Mouse (Mus musculus) urinary bladder, adult 18-20 months (tissue): ENCODE data around the gene Gng2.
"Not testable (repeated sequence)": the region's sequence is repeated elsewhere in the genome, so short reads cannot be mapped to it uniquely, and the experiment has no call there.

Source experiments
- DNase-seq, 2 experiments: peaks; one replicate each; pipeline ENCODE4 v3.0.0; 2022; ENCODE audit warnings: low spot score in 2 of 2, mixed read lengths in 2 of 2

Gng2 gene

DNA sequence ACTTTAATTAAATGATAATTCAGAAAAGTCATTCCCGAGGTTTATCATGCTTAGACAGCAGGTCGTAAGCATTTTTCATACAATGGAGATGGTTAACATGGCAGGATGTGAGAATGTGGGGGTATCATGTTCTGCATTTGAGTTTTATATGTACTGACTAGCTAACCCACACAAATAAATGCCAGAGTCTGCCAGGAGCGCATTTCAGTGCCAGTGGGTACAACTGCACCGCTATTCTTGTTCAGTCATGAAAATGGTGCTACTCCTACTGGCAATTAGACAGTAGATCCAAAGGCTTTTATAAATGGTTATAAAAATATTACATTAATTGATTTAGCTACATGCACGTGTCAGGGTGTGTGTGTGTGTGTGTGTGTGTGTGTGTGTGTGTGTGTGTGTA, 38.9 kb downstream of the Gng2 start:
- DNase-seq, result no peak

DNA sequence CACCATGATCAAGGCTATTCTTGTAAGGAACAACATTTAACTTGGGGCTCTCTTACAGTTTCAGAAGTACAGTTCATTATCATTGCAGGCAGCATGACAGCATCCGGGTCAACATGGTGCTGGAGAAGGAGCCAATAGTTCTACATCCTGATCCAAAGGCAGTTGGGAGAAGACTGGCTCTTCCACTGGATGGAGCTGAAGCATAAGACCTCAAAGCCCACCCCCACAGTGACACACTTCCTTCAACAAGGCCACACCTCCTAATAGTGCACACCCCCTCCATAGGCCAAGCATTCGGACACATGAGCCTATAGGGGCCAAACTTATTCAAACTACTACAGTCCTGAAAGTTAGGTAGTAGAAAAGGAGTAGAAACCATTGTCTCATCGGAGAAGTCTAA, 42.3 kb downstream of the Gng2 start:
- no peak for DNase-seq

DNA sequence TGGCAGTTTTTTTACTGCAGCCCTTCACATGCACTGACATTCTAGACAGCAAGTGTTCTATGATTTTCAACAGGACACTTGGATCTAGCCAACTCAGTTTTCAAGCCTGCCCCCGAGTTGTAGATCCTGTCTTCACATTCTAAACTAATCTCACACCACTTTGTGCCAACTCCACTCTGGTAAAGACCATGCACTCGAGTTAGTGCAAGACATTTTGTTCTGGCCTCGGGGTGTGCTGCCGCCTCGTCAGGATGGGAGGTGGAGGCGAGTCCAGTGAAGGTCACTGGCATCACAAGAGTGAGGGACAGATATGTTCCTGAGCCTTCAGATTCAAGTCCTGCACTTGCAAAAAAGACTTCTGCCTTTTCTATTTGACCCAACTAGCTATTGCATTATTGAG, 44.1 kb downstream of the Gng2 start:
- no peak for DNase-seq

GRCm38 (mm10) chr14:19927879-19928278, 49.5 kb downstream of the Gng2 start:
- no peak for DNase-seq

- DNase-seq, result no peak
Observed at GRCm38 (mm10) chr14:19927156-19927555, 50.3 kb downstream of the Gng2 start.

DNA sequence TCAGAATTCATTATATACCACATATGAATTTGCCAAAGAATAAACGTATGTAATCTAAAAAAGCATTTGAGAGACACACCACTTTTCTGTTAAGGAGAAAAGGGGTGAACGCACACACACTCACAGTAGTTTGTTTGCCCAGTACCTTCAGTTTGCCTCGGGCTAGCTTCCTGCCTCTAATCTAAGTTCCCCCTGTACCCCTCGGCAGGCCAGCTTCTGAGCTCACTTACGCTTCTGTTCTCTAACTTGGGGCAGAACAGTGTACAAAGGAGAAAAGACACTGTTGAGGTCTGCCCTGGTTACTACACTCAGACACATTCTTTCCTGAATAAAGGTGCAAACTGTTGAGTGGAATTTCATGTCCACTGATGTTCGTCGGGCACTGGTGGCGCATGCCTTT, 51.1 kb downstream of the Gng2 start:
- DNase-seq, result no peak

DNA sequence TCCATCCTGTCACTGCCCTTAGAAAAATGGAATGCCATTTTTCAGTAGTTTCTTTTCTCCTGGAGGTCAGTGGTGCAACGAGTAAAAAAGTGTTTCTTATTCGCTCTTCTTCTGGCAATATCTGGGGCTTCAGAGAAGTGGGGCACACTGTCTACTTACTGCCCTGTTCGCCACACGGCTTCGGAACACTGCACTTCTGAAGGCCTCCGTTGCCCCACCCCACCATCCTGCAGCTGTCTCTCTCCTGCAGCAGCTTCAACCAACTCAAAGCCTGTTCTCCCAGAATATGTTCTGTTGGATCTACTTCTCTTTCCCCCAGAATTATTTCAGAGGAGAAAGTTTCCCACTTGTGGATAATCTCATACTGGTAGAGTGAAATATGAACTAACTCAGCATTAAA, 52.3 kb downstream of the Gng2 start:
- no peak for DNase-seq

DNA sequence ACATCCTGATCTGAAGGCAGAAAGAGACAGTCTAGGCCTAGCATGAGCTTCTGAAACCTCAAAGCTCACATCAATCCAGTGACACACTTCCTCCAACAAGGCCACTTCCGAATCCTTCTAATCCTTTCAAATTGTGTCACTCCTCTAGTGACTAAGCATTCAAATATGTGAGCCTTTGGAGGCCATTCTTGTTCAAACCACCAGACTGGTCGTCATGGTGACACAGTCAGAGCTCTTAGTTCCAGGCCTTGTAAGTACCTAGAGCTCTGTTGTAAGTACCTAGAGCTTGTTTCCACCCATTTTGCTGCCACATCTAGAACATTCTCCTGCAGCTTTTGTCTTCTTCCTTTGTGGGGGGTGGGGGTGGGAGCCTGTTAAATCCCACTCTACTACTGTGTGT, 53.3 kb downstream of the Gng2 start:
- DNase-seq, result no peak

- no peak for DNase-seq
Observed at GRCm38 (mm10) chr14:19920254-19920691, 57.2 kb downstream of the Gng2 start.

DNA sequence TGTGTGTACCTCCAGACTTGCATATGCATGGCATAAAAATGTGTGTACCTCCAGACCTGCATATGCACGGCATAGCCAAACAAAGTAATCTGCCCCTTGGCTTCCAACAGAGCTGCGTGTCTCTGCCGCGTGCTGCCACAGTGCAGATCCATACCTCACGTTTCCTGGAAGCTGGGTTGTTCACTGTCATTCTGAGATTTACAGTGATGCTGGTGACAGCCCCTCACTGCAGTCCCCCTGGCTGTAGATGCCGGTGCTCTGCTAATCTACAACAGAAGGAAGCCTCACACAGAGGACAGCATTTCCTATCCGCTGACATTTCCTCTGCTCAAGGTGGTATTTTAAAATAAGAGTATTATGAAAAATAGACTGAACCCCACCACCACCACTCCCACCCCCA, 57.6 kb downstream of the Gng2 start:
- no peak for DNase-seq

DNA sequence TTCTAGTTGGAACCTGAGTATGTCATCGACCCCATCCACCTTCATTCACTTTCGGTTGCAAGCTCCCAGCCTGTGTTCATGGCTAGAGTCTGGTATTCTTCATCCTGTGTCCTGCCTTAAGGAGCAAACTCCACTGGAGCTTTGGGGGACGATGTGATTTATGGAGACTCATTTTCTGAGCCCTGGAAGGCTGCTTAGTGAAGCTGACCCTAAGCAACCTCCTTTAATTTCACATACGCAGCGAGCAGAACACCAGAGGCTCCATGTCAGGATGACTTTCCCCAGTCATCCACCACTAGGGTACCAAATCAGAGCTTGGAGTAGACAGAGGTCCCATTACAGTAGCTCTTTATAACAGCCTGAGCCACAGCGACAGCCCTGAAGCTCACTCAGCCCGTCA, 59.9 kb downstream of the Gng2 start:
- DNase-seq, result no peak

- no peak for DNase-seq
Observed at GRCm38 (mm10) chr14:19916315-19916714, 61.1 kb downstream of the Gng2 start.

DNA sequence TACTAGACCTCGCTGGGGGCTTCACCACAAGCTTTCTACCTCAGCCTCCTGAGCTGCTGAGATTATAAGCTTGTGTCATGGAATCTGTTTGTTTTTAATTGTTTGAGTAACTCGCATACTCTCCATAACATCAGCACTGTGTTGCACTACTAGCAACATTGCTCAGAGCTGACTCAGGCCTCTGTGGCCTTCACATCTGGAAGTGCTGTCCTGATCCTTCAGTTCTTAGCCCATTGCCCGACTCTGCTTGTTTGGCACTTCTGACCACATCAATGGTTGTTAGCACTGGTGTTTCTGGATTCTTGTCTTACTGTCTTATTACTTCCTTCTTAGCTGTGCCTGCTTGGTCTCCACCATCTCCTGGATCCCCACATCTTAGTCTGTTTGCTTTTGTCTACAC, 64.5 kb downstream of the Gng2 start:
- DNase-seq, result no peak

DNA sequence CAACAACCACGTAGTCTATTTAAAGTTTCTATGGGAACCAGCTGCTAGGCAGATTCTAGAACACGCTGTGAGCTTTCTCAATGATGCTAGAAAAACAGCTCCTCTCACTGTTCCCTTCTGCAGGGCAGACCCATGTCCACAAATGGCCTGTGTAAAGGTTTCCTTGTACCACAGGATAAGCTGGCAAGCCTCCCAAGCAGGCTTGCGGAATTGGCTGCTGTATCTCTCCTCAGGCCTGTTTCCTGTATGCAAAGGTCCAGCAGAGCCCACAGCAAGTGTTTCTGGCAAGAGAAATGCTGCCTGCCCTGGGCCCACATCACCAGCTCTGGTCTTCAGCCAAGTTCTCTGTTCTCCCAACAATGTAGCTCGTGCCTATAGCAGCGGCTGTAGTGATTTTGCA, 71.8 kb downstream of the Gng2 start:
- no peak for DNase-seq

GRCm38 (mm10) chr14:19904821-19905220, 72.6 kb downstream of the Gng2 start:
- no peak for DNase-seq

DNA sequence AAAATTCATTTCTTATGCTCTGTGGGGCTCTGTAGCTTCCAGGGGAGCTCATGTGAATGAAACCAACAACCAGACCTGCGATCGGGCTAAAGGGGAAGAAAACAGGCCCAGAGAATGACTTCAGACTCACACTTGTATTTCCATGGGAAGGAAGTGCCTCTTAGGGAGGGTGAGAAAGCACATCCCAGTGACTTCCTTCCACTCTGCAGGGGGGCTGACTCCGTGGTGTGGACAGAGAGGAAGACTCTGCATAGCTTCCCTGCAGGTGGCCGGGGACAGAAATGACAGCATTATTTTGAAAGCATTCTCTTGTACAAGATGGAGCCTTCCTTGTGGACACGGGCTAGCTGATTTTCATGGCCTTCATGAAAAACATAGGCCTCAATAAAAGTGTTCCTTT, 73.4 kb downstream of the Gng2 start:
- DNase-seq, result no peak

GRCm38 (mm10) chr14:19900492-19900891, 76.9 kb downstream of the Gng2 start:
- DNase-seq, result no peak

- DNase-seq, result no peak
Observed at GRCm38 (mm10) chr14:19887569-19887968, 89.9 kb downstream of the Gng2 start.

- DNase-seq, result not testable (repeated sequence)
Observed at GRCm38 (mm10) chr14:19884431-19884830, 93.0 kb downstream of the Gng2 start.

GRCm38 (mm10) chr14:19874201-19874807, 103.1 kb downstream of the Gng2 start:
- DNase-seq, result no peak

DNA sequence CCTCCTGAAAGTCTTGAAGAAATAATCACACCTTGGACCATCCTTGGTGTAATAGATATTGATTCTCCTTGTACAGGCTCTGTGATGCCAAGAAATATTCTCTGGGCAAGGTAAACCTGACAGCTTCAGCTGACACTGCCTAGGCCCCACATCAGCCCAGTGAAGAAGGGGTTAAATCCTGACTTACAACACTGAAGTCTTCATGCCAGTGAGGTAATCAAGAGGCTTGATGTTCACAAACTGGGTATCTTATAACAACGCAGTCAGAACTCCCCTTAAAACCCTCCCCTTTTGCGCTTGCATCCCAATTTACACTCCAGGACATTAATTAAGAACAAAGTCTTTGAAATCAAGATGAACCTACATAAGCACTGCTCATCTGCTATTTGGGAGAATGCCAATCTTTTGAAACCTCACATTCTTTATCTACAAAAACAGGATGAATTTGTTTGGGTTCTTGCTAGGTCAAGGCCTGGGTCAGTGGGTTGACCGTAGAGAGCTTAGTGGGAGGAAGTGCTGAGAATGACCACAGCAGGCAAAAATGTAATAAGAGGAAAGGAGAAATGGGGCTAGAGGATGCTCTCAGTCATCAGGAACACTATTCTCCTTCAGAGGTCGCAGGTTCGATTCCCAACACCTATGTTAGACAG, 110.0 kb downstream of the Gng2 start:
- DNase-seq, result no peak

- not testable (repeated sequence) for DNase-seq
Observed at GRCm38 (mm10) chr14:19865121-19865520, 112.3 kb downstream of the Gng2 start.

DNA sequence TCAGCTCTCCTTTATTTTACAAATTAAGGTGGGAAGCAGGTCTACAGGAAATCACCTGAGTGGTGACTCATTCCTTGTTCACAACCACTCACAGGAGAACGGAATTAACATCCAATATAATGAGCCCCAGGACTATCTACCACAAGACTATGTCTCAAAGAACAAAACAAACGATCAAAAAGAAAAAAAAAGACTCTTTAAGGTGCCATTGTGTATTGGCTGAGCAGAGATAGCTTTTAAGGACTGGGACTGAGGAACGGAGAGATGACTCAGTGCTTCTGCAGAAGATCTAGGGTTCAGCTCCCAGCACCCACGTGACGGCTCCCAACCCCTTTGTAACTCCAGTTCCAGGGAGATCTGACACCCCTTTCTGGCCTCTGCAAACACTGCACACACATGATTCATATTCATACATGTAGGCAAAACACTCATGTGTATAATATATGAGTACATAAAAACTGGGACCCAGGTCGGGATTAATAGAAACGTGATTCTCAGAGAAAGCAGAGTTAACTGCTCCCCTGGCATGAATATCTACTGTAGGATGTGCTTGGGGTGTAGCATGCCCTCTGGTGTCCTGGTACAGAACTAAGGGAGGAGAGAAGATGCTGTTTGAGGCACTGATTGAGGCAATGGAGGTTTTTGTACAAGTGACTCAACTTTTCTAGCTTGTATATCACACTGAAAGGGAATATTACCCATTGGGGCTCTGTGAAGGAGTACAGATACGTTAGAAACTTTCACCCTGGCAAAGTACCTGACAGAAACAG, 115.9 kb downstream of the Gng2 start:
- DNase-seq, result no peak
